Mouse (Mus musculus): ENCODE results near the gene Epha1. TPM values are rescaled to one million over a fixed set of nuclear protein-coding genes. Genes with fewer than 3 reads are reported as not detected.

The Epha1 gene
- polyA plus RNA-seq, 1 experiment, result 0.02 TPM

DNA sequence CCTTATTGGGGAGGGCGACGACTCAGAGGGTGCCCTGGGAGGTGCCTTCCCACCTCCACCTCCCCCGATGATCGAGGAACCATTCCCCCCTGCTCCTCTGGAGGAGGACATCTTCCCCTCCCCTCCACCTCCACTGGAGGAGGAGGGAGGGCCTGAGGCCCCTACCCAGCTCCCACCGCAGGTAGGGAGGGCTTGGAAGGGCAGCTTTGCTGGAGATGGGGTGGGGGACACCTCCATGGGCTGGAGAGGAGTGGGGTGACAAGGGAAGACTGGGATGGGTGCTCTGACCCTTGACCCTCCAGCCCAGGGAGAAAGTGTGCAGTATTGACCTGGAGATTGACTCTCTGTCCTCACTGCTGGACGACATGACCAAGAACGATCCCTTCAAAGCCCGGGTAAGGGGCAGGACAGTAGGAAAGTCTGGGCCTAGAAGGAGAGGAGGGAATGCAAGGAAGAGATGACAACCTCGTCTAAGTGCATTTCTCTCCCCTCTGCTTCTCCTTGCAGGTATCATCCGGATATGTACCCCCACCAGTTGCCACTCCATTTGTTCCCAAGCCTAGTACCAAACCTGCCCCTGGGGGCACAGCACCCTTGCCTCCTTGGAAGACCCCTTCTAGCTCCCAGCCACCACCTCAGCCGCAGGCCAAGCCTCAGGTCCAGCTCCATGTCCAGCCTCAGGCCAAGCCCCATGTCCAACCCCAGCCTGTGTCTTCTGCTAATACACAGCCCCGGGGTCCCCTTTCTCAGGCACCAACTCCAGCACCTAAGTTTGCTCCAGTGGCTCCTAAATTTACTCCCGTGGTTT is 21.9 kb downstream of the Epha1 start:
- TF ChIP-seq GATA1 (IDR thresholded peaks at IDR 0.05; ENCODE audit: low read length), result no peak
- no peak for TF ChIP-seq TAL1 (IDR thresholded peaks at IDR 0.05; ENCODE audit: low read length)
- peaks cover 43% of the 10 kb centered on the region for H3K4me1 ChIP-seq (ENCODE audit: control insufficient read depth)
- peak overlapping the region; percentile 64 for H3K4me3 ChIP-seq (replicated peaks)
- H3K27me3 ChIP-seq (ENCODE audit: control insufficient read depth), result peaks cover 23% of the 10 kb centered on the region
- peaks cover 7% of the 10 kb centered on the region; the same call in 1 of the 2 replicates for H3K36me3 ChIP-seq (ENCODE audit: control insufficient read depth)
- no peaks in the 10 kb centered on the region for H3K9me3 ChIP-seq (ENCODE audit: control insufficient read depth, low read length)

DNA sequence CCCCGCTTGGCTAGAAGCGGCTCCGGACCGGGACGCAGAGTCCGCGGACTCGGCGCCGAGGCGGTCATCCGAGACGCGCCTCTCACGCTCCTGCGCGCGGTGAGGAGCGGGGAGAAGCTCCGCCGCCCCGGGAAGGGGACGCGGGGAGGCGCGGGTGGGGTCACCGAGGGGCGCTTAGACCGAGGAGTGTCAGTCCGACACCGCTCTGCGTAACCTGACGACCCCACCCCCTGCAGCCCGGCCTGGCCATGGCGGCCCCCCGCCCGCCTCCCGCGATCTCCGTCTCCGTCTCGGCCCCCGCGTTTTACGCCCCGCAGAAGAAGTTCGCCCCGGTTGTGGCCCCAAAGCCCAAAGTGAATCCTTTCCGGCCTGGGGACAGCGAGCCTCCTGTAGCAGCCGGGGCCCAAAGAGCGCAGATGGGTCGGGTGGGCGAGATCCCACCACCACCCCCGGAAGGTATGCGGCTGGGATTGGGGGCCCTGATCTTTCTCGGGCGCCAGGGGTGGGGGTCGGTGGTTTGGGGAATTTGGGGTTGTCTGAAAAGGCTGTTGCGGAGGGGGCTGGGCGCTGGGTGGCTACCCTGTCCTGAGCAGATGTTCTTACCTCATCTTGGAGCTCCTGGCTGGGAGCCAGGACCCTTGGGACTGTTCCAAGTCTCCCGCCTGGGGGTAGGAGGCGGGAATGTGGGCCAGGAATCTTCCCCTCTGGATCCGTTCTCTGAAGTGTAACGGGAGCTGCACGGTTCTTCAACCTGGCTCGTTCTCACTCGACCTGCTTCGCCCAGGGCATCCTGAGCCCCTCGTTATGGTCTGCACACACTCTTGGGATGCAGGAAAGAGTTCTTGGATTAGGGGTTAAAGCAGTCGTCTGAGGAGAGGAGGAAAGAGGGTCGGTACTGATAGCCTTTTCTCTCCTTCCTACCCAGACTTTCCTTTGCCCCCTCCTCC is 22.8 kb downstream of the Epha1 start:
- Histone ChIP-seq H3K4me1 (ENCODE audit: control insufficient read depth) (peaks cover 43% of the 10 kb centered on the region), H3K27me3 (ENCODE audit: control insufficient read depth) (peaks cover 23% of the 10 kb centered on the region), H3K4me3 (replicated peaks) (peak overlapping the region; percentile 64), H3K36me3 (ENCODE audit: control insufficient read depth) (peaks cover 3% of the 10 kb centered on the region; the same call in 1 of the 2 replicates), H3K9me3 (ENCODE audit: control insufficient read depth, low read length) (no peaks in the 10 kb centered on the region)
- no peak for TF ChIP-seq TAL1 (IDR thresholded peaks at IDR 0.05; ENCODE audit: low read length)
- TF ChIP-seq GATA1 (IDR thresholded peaks at IDR 0.05; ENCODE audit: low read length), result no peak

DNA sequence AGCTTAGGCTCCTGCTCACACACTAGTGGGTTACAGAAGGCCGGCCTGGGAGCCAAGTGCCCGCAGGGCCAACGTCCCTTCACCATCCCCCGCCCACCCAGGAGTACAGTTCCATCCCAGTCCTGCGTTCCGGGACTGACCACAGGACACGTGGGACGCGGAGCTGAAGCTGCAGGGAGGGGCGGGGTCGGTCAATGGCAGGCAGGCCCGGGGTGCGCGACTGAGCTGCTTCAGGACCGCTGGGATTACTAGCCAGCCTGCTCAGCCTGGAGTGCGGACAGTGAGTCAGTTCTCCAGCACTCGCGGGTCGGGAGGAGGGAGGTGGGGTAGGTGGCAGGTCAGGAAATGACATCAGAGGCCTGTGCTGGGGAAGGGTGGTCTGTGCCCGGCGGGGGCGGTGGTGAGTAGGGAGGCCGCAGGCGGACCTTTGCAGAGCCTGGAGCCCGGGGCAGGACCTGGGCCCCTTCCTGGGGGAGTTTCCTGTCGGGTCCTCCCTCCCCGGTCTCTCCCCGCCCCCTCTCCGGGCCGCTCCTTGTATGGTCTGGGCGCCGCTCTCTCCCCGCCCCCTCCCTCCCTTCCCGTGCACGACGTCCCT is 23.5 kb downstream of the Epha1 start, which contains the start of gene Zyx:
Zyx (plus strand) TSS at position 205 of the 595 bp plus-strand sequence.
- H3K4me1 ChIP-seq (ENCODE audit: control insufficient read depth), result peaks cover 43% of the 10 kb centered on the region
- H3K27me3 ChIP-seq (ENCODE audit: control insufficient read depth), result peaks cover 23% of the 10 kb centered on the region
- TF ChIP-seq TAL1 (IDR thresholded peaks at IDR 0.05; ENCODE audit: low read length) (no peak), GATA1 (IDR thresholded peaks at IDR 0.05; ENCODE audit: low read length) (no peak)
- no peaks in the 10 kb centered on the region for H3K9me3 ChIP-seq (ENCODE audit: control insufficient read depth, low read length)
- peak within 1 kb of the TSS; percentile 64 for H3K4me3 ChIP-seq (replicated peaks)
- no peaks in the 10 kb centered on the region; the same call in 1 of the 2 replicates for H3K36me3 ChIP-seq (ENCODE audit: control insufficient read depth)

DNA sequence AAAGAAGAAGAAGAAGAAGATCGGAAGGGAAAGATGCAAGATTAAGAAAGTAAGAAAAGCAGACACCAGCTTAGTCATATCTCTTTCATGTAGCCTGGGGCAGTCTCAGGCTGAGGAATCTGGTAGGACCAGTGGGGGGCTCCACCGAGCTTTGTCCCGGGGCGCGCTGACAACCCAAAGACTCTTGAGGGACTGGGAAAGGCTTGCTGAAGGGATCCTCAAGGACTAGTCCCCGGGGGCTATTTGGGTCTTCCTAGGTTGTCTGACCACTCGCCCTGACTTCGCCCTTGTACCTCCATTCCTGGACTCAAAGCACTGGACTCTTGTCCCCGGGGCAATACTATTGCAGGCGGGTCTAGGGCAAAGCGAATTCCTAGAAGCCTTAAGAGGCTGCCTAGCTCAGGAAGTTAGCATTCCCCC is 24.1 kb downstream of the Epha1 start:
- Histone ChIP-seq H3K27me3 (ENCODE audit: control insufficient read depth) (peaks cover 23% of the 10 kb centered on the region), H3K4me1 (ENCODE audit: control insufficient read depth) (peaks cover 40% of the 10 kb centered on the region)

DNA sequence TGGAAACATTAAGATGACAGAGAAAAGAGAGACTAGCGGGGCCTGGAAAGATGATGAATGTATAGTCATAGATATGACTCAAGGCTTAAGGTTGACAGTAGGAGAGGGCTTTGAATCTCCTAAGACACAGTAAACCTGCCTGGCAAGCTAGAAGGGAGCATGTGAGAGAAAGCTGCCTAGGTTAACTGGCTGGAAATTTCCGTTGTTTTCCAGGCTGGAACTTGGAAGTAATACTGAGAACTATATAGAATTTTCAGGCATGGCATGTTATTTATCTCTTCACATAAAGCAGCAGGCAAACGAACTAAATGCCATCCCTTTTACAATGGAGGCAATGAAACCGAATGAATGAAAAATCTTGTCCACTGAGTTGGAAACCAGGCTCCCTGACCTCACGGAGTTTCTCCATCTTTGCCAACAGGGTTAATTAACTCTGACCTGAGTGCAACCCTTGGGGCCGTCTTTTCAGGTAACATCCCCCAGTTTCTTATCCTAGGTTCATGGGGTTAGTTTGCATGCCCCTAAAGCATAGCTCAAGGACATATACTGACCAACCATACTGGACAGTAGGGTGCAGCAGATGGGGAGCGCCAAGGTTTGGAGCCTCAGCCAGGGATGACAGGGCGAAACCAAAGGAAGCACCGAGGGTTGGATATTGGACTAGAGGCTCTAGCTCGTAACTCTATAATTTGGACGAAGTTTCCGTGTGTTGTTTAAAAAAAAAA is 24.6 kb downstream of the Epha1 start:
- H3K9me3 ChIP-seq (ENCODE audit: control insufficient read depth, low read length), result no peaks in the 10 kb centered on the region
- H3K4me3 ChIP-seq (replicated peaks), result no peak overlapping the region
- H3K4me1 ChIP-seq (ENCODE audit: control insufficient read depth), result peaks cover 40% of the 10 kb centered on the region
- H3K27me3 ChIP-seq (ENCODE audit: control insufficient read depth), result peaks cover 23% of the 10 kb centered on the region
- TF ChIP-seq TAL1 (IDR thresholded peaks at IDR 0.05; ENCODE audit: low read length) (no peak), GATA1 (IDR thresholded peaks at IDR 0.05; ENCODE audit: low read length) (no peak)
- H3K36me3 ChIP-seq (ENCODE audit: control insufficient read depth), result no peaks in the 10 kb centered on the region; the same call in 1 of the 2 replicates

More for the DNA sequence above, 24.1 kb downstream of the Epha1 start:
- no peaks in the 10 kb centered on the region; the same call in 1 of the 2 replicates for H3K36me3 ChIP-seq (ENCODE audit: control insufficient read depth)
- peak overlapping the region; percentile 64 for H3K4me3 ChIP-seq (replicated peaks)
- TF ChIP-seq TAL1 (IDR thresholded peaks at IDR 0.05; ENCODE audit: low read length) (no peak), GATA1 (IDR thresholded peaks at IDR 0.05; ENCODE audit: low read length) (no peak)
- H3K9me3 ChIP-seq (ENCODE audit: control insufficient read depth, low read length), result no peaks in the 10 kb centered on the region

DNA sequence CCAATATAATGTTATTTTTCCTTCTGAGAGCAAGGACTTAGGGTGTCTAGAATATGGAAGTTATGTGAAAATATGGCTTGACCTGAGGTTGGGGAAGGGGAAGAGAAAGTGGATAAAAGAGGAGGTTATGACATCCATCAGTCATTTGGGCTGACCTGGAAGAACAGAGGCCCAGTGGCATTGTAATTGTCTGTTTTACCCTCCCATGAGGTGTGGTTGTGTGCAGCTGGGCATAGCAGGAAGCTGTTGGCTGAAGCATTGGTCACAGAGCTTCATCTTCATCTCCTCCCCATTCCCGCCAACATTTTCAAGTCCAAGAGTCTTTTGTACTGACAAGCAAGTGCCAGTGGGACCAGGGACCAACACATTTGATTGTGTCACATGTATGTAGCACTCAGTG is 28.8 kb downstream of the Epha1 start:
- TF ChIP-seq TAL1 (IDR thresholded peaks at IDR 0.05; ENCODE audit: low read length), result no peak
- no peak for TF ChIP-seq GATA1 (IDR thresholded peaks at IDR 0.05; ENCODE audit: low read length)
- Histone ChIP-seq H3K4me3 (replicated peaks) (no peak overlapping the region), H3K27me3 (ENCODE audit: control insufficient read depth) (peaks cover 3% of the 10 kb centered on the region), H3K4me1 (ENCODE audit: control insufficient read depth) (peaks cover 4% of the 10 kb centered on the region), H3K36me3 (ENCODE audit: control insufficient read depth) (no peaks in the 10 kb centered on the region), H3K9me3 (ENCODE audit: control insufficient read depth, low read length) (no peaks in the 10 kb centered on the region)

DNA sequence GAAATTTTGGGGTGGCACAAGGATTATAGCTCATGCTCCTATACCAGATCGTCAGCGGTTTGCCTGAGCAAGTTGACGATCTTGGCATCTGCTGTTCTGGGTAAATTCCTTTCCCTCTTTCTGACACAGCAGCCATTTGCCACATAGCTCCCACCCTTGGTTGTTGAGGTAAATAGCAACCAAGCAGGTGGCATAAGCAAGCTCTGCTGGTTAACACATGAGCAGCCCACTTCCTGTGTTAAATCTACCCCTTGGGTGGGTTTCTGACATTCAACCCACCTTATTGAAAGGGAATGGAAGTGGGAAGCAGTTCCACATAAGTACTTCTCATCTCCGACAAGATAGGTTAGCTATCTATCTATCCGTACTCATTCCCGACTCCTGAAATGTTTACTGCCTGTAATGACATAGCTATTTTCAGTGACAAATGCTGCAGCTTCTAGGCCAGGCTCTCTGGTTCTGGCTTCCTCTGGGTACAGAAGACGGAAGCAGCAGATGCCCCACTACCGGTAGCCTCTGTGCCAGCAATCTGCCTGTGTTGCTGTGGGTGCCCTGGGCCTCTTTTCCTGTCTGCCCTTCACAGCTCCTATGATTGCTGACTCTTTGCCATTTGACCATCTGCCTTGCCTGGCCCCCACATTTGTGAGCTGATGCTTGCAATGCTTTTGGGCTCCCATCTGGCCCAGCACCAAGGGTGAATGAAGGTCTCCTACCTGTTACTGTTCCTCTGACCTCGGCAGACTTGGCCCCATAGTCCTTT is 29.5 kb downstream of the Epha1 start:
- no peak overlapping the region for H3K4me3 ChIP-seq (replicated peaks)
- TF ChIP-seq TAL1 (IDR thresholded peaks at IDR 0.05; ENCODE audit: low read length) (no peak), GATA1 (IDR thresholded peaks at IDR 0.05; ENCODE audit: low read length) (no peak)
- H3K27me3 ChIP-seq (ENCODE audit: control insufficient read depth), result no peaks in the 10 kb centered on the region
- no peaks in the 10 kb centered on the region for H3K9me3 ChIP-seq (ENCODE audit: control insufficient read depth, low read length)
- no peaks in the 10 kb centered on the region for H3K4me1 ChIP-seq (ENCODE audit: control insufficient read depth)
- H3K36me3 ChIP-seq (ENCODE audit: control insufficient read depth), result no peaks in the 10 kb centered on the region
